Mouse (Mus musculus) limb, embryonic 14.5 days (tissue): ENCODE measurements around the gene Mthfd1. TPM values are rescaled to one million over a fixed set of nuclear protein-coding genes. Genes with fewer than 3 reads are reported as not detected.

Experiments
- ATAC-seq: fragments of 200-750 bp; cut with Nextera tagmentation; 2 replicates; pipeline ENCODE4 v1.8.0; 2017; ENCODE audit warnings: low read depth, moderate number of reproducible peaks, moderate TSS enrichment; ENCODE audit not compliant: low FRiP score
- DNase-seq: peaks from one replicate; pipeline ENCODE4 v3.0.0-alpha.2; 2015; ENCODE audit warnings: low spot score
- H3K27ac ChIP-seq: fragments of 300-500 bp; sonication (generic); replicated peaks from 2 replicates; pipeline ENCODE4 v1.5.1; 2014; ENCODE audit warnings: low read depth, mild to moderate bottlenecking, low read length, moderate library complexity, mixed read lengths
- H3K27me3 ChIP-seq: fragments of 300-500 bp; sonication (generic); 2 replicates; pipeline ENCODE4 v1.6.1; 2014; ENCODE audit warnings: low read length, mixed read lengths; ENCODE audit not compliant: control insufficient read depth, insufficient read depth
- H3K36me3 ChIP-seq: fragments of 300-500 bp; sonication (generic); 2 replicates; pipeline ENCODE4 v1.6.1; 2014; ENCODE audit warnings: mild to moderate bottlenecking, low read length, moderate library complexity, mixed read lengths; ENCODE audit not compliant: control insufficient read depth, insufficient read depth
- H3K4me1 ChIP-seq: fragments of 300-500 bp; sonication (generic); 2 replicates; pipeline ENCODE4 v1.6.1; 2014; ENCODE audit warnings: antibody characterized with exemption, low read length, mixed read lengths; ENCODE audit not compliant: control insufficient read depth, insufficient read depth
- H3K4me2 ChIP-seq: fragments of 300-500 bp; sonication (generic); replicated peaks from 2 replicates; pipeline ENCODE4 v1.6.1; 2014; ENCODE audit warnings: low read depth, mild to moderate bottlenecking, low read length, moderate library complexity; ENCODE audit not compliant: severe bottlenecking
- H3K4me3 ChIP-seq: fragments of 300-500 bp; sonication (generic); replicated peaks from 2 replicates; pipeline ENCODE4 v1.5.1; 2014; ENCODE audit warnings: low read length
- H3K9ac ChIP-seq: fragments of 300-500 bp; sonication (generic); 2 replicates; pipeline ENCODE4 v1.6.1; 2014; ENCODE audit warnings: mild to moderate bottlenecking, low read depth, low read length, moderate library complexity; ENCODE audit not compliant: severe bottlenecking
- H3K9me3 ChIP-seq: fragments of 300-500 bp; sonication (generic); 2 replicates; pipeline ENCODE4 v1.6.1; 2016; ENCODE audit warnings: low read length; ENCODE audit not compliant: control insufficient read depth
- POLR2A ChIP-seq: fragments of 200-500 bp; IDR thresholded peaks from 2 replicates; pipeline ENCODE4 v1.8.0; 2012; ENCODE audit warnings: inconsistent platforms, mild to moderate bottlenecking, moderate library complexity, borderline replicate concordance; ENCODE audit not compliant: insufficient read depth, insufficient read length; ENCODE audit errors: extremely low read depth
- WGBS: fragments of 180-500 bp; shearing (Covaris S2); extraction: QIAGEN DNeasy Blood & Tissue Kit; methylation state at CpG from one replicate; pipeline ENCODE4 v1.1.7; 2014; 5-methylcytosine and 5-hydroxymethylcytosine counted together
- polyA plus RNA-seq, 2 experiments: library from polyadenylated mRNA; depleted of rRNA in 1 of 2; stranded (reverse) in 1 of 2; unstranded in 1 of 2; fragments of >200 nt; fragmentation: Nextera tagmentation in 1 of 2; extraction: Ambion mirVana in 1 of 2; gene quantifications; 2 replicates each; pipeline versions ENCODE4 v1.2.1 to v1.2.3; 2012 to 2014

The Mthfd1 gene
- polyA plus RNA-seq, 2 experiments, result 49.5 to 62.7 TPM

- TF ChIP-seq POLR2A, result no peak
- Histone ChIP-seq H3K4me1 (peaks cover 11% of the 10 kb centered on the region; the same call in 1 of the 2 replicates), H3K27ac (no peak overlapping the region), H3K9me3 (no peaks in the 10 kb centered on the region), H3K36me3 (no peaks in the 10 kb centered on the region), H3K9ac (no peak overlapping the region; the same call in 1 of the 2 replicates), H3K4me3 (no peak overlapping the region), H3K27me3 (no peaks in the 10 kb centered on the region), H3K4me2 (no peak overlapping the region)
- 82% methylated on average over 8 of the region's 8 CpGs for WGBS
- ATAC-seq (no peak), DNase-seq (no peak)
These were observed 1.1 kb upstream of the Mthfd1 start for GRCm38 (mm10) chr12:76253991-76254390.

- ATAC-seq, result no peak
- H3K27ac ChIP-seq, result peak overlapping the region; percentile 75
These were observed 389 bp downstream of the Mthfd1 start for GRCm38 (mm10) chr12:76255499-76255875.

GRCm38 (mm10) chr12:76256114-76256843 is 1.2 kb downstream of the Mthfd1 start:
- TF ChIP-seq POLR2A, result no peak
- ATAC-seq, result no peak
- Histone ChIP-seq H3K27ac (0 out of 2 replicates have a peak overlapping the region, but pooled peaks have one; percentile 75), H3K4me2 (peak overlapping the region; percentile 94), H3K27me3 (no peaks in the 10 kb centered on the region), H3K9ac (peak overlapping the region; percentile 70), H3K9me3 (no peaks in the 10 kb centered on the region), H3K4me1 (peaks cover 11% of the 10 kb centered on the region; the same call in 1 of the 2 replicates), H3K4me3 (peak overlapping the region; percentile 64), H3K36me3 (no peaks in the 10 kb centered on the region)
- DNase-seq, result no peak
- 7% methylated on average over 17 of the region's 17 CpGs for WGBS

More at GRCm38 (mm10) chr12:76255499-76255875, 389 bp downstream of the Mthfd1 start:
- peaks cover 11% of the 10 kb centered on the region; the same call in 1 of the 2 replicates for H3K4me1 ChIP-seq
- WGBS, result 0% methylated on average over 11 of the region's 11 CpGs
- H3K9me3 ChIP-seq, result no peaks in the 10 kb centered on the region
- no peaks in the 10 kb centered on the region for H3K27me3 ChIP-seq
- H3K36me3 ChIP-seq, result no peaks in the 10 kb centered on the region
- H3K4me2 ChIP-seq, result peak overlapping the region; percentile 94
- peak overlapping the region; percentile 64 for H3K4me3 ChIP-seq
- peak overlapping the region; percentile 70 for H3K9ac ChIP-seq
- DNase-seq, result peak; percentile 42
- TF ChIP-seq POLR2A, result no peak

GRCm38 (mm10) chr12:76260673-76261072 is 5.6 kb downstream of the Mthfd1 start:
- DNase-seq (no peak), ATAC-seq (no peak)
- Histone ChIP-seq H3K4me2 (no peak overlapping the region), H3K27me3 (no peaks in the 10 kb centered on the region), H3K4me1 (peaks cover 9% of the 10 kb centered on the region; the same call in 1 of the 2 replicates), H3K9ac (no peak overlapping the region), H3K27ac (no peak overlapping the region), H3K36me3 (no peaks in the 10 kb centered on the region), H3K4me3 (no peak overlapping the region), H3K9me3 (no peaks in the 10 kb centered on the region)
- TF ChIP-seq POLR2A, result no peak
- 91% methylated on average over 3 of the region's 3 CpGs for WGBS

- no peak overlapping the region for H3K9ac ChIP-seq
- H3K27ac ChIP-seq, result no peak overlapping the region
- H3K4me2 ChIP-seq, result no peak overlapping the region
- TF ChIP-seq POLR2A, result no peak
- H3K27me3 ChIP-seq, result no peaks in the 10 kb centered on the region
- H3K36me3 ChIP-seq, result no peaks in the 10 kb centered on the region
- no peak for ATAC-seq
- no peaks in the 10 kb centered on the region for H3K9me3 ChIP-seq
- H3K4me3 ChIP-seq, result no peak overlapping the region
- DNase-seq, result no peak
- 88% methylated on average over 4 of the region's 4 CpGs for WGBS
- H3K4me1 ChIP-seq, result no peaks in the 10 kb centered on the region
These were observed 6.5 kb downstream of the Mthfd1 start for GRCm38 (mm10) chr12:76261556-76261955.
